Mouse (Mus musculus) adrenal gland, postnatal 36 days (tissue): ENCODE measurements around the gene Alad. TPM values are rescaled to one million over a fixed set of nuclear protein-coding genes. Genes with fewer than 3 reads are reported as not detected.
A peak's percentile ranks its signal among the peaks of the same experiment; 100 is the strongest.
"Not testable (repeated sequence)": the region's sequence is repeated elsewhere in the genome, so short reads cannot be mapped to it uniquely, and the experiment has no call there.

Experiments used
- DNase-seq, 2 experiments: peaks; one replicate each; pipeline ENCODE4 v3.0.0; 2021; ENCODE audit warnings: mixed read lengths in 1 of 2
- total RNA-seq, 2 experiments: library from RNA; stranded (reverse); gene quantifications; 2 replicates each; pipeline ENCODE4 v1.2.3; 2021

The Alad gene
- total RNA-seq, 2 experiments from 2014 or later, result 86.9 to 99.8 TPM

DNA sequence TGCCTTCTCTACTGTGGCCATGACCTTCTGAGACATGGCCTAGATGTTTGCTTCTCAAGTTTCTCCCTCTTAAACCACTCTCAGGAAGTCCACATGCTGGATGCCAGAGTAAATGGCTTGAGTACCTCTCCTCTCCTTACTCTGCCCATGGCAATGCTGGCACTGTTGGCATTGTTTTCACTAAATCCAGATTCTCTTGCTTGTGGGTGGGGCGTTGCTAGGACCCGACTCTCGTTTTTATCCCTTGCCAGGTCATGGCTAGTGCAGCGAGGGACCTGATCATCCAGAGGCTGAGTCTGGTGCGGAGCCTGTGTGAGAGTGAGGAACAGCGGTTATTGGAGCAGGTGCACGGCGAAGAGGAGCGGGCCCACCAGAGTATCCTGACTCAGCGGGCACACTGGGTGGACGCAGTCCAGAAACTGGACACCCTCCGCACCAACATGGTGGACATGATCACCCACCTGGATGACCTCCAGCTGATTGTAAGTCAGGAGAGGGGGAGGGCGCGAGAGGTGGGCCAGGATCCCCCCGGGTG lies 33.5 kb downstream of the Alad start:
- no peak for DNase-seq

GRCm38 (mm10) chr4:62485450-62486161 lies 34.1 kb downstream of the Alad start:
- DNase-seq, result peak; percentile 38 to 51

GRCm38 (mm10) chr4:62484928-62485327 lies 34.8 kb downstream of the Alad start:
- no peak for DNase-seq

DNA sequence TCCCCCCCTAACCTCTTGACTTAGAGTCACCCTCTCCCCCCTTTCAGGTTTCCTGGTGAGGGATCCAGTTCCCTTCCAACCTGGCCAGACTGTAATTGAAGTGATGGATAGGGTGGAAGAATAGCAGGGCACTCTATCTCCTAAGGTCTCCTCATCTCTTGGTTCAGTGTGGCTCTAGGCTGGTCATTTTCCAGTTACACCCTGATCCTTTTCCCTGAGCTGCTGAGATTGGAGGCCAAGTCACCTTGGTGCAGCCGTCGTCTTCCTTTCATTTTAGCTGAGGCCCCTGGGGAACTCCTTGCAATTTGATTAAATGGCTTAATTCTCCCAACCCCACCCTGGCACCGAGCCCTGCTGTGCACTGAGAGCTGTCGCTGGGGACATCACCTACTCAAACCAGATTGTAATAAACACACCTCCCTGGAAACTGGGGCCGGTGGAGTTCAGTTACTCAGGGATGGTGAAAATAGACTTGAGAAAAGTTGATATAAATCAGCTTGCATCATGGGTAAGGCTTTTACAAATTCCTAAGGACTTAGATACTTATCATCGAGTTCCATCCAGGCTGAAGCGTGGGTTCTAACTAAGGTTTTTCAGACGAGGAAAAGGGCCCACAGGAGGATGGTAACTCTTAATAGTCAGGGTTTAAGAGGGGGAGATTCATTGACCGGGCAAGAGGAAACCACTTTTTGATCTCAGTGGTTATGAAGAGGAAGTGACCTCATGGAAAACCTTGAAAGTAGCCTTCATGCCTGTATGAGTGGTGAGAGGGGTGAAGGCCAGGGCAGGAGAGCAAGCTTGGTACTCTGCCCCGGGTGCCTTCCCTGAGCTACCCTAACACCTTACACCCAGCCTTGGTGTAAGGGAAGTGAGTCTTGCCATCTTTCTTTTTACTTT lies 38.8 kb downstream of the Alad start:
- DNase-seq, result peak; percentile 27 to 56

GRCm38 (mm10) chr4:62479937-62480708 lies 39.6 kb downstream of the Alad start, which contains the start of gene Bspry:
TSS of gene Bspry (plus strand) at chr4:62480053.
- peak; percentile 54 to 64 for DNase-seq

DNA sequence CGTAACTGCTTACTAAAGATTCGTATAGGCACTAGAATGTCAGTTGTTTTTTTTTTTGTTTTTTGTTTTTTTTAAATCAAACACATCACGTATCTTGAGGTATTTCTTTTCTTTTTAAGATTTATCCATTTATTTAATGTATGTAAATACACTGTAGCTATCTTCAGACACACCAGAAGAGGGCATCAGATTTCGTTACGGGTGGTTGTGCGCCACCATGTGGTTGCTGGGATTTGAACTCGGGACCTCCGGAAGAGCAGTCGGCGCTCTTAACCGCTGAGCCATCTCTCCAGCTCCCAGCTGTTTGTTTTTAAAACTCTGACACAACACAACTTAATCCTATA lies 40.2 kb downstream of the Alad start:
- DNase-seq, result not testable (repeated sequence)

DNA sequence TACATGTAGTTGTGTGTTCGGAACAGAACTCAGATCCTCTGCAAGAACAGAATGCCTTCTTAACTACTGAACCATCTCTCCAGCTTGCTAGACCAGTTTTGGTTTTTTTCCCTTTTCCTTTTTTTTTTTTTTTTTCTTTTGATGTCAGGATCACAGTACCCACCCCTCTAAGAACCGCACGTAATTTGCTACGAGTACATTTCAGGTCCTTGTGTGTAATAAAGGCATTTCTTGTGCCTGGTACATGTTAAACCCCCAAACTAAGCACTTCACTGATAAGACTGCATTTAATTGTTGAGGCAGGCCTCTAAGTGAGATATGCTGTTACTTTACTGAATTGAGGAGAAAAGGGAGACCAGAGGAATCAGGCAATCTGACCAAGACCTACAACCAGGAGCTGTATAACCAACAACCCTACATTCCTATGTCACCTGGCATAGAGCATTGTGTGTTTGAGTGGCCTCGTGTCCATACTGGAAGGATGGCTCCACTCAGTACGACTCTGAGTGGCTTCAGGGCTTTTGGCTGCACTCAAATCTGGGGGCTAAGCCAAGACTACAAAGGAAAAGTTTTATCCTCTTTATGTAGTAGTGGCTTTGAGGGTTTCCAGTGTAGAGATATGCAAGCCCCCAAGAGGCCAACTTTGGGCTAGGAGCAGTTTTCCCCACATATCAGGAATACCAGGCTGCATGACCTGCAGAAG lies 42.0 kb downstream of the Alad start:
- no peak for DNase-seq

DNA sequence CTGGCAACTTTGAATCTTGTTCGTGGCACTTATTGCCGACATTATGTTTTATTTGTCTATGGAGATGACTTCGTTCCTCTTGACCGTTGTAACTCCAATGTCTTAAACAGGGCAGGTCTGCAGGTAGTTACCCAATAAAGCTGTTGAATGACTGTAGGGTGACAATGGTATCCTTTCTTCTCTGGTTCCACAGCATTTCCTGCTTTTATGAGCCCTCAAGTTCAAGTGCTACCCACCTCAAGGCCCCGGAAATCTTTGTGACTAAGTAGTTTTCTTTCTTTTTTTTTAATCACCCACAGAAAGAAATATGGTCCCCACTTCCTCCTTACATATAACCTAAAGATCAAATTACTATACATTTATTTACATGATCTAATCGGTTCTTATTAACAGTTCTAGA lies 43.9 kb downstream of the Alad start:
- DNase-seq, result no peak

- no peak for DNase-seq
Measured at GRCm38 (mm10) chr4:62475131-62475530, 44.6 kb downstream of the Alad start.

DNA sequence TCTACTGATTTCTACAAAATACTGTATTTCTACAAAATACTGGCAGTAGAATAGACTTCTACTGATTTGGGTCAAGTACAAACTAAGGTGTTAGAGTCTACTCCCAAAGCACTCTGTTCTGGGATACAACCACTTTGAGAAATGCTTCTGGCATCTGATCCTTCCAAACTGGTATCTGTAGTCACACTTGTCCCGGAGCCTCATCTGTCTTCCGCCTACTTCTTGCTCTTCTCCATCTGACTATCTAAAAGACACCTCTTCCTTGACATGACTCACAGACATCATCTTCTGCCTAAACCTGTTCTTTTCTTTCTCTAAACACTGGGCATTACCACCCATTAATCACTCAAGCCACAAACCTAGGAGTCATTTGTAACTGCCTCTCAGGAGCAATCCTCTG lies 47.6 kb downstream of the Alad start:
- no peak for DNase-seq

- peak; percentile 84 to 85 for DNase-seq
Measured at GRCm38 (mm10) chr4:62470598-62471051, 49.1 kb downstream of the Alad start, which contains the start of gene Wdr31. TSS of gene Wdr31 (minus strand) at chr4:62470896.

DNA sequence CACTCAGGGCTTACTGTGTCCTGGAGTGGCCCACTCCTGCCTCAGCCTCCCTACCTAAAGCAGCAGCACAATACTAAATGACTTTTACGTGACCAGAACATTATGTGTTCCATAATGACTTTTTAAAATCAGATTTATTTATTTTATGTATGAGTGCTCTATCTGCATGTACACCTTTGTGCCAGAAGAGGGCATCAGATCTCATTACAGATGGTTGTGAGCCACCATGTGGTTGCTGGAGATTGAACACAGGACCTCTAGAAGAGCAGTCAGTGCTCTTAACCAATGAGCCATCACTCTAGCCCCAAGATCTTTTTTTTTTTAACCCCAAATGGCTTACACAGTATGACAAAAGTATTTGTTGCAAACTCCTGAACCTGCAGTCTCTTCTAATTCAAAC lies 51.6 kb downstream of the Alad start:
- DNase-seq, result no peak

DNA sequence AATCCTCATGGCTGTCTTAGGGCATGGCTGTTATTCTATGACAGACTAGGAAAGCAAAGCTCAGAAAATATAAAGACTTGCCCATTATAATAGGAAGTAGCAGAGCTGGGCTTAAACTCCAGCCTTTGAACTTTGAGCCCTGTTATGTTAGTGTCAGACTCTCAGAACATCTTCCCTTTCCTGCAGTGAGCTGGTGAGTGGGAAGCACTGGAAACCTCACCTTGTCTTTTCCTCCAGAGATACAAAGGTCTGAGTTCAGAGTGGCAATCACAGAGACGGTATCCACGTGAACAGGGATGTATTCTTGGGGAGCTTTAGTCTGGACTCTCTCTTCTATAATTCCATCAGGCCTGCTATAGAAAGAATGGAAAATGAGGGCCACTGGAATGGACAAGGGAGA lies 56.6 kb downstream of the Alad start:
- DNase-seq, result no peak

- DNase-seq, result no peak
Measured at GRCm38 (mm10) chr4:62460348-62460747, 59.4 kb downstream of the Alad start.

Other genes with a start within 250 kb of the Alad start
- gene Fkbp15, start 159.4 kb downstream of the Alad start, total RNA-seq, result 10 to 100 TPM; 31.8 to 36.3 TPM
- gene Slc31a1, start 159.2 kb downstream of the Alad start, total RNA-seq, result 10 to 100 TPM; 45.7 to 48.4 TPM
- gene Cdc26, start 111.3 kb downstream of the Alad start, total RNA-seq, result 10 to 100 TPM; 61.6 to 78.0 TPM
- 10 to 100 TPM; 25.3 to 27.4 TPM for gene Prpf4, start 111.1 kb downstream of the Alad start, total RNA-seq
- gene Rnf183, start 84.7 kb downstream of the Alad start, total RNA-seq, result under 1 TPM in 1 of 2 experiments, not detected in 1; 0.56 TPM
- gene Wdr31, start 49.0 kb downstream of the Alad start, total RNA-seq, result 1 to 10 TPM; 1.3 TPM
- gene Bspry, start 39.9 kb downstream of the Alad start, total RNA-seq, result 1 to 10 TPM; 3.0 to 6.1 TPM
- 10 to 100 TPM; 12.3 to 15.6 TPM for gene Hdhd3, start 16.5 kb downstream of the Alad start, total RNA-seq
- 10 to 100 TPM; 48.7 to 52.0 TPM for gene Pole3, start 5.2 kb upstream of the Alad start, total RNA-seq
- under 1 TPM; 0.36 to 0.56 TPM for gene 4933430I17Rik, start 5.5 kb upstream of the Alad start, total RNA-seq
- gene Rgs3, start 39.9 kb upstream of the Alad start, total RNA-seq, result 10 to 100 TPM; 27.3 to 40.2 TPM